Mouse (Mus musculus) neural tube, embryonic 10.5 days (tissue): ENCODE measurements around the gene Uvrag.
A peak's percentile ranks its signal among the peaks of the same experiment; 100 is the strongest.

Source experiments
- DNase-seq: peaks from one replicate; pipeline ENCODE4 v3.0.0-alpha.2; 2017; ENCODE audit warnings: low spot score; ENCODE audit errors: extremely low spot score

Gene Uvrag

DNA sequence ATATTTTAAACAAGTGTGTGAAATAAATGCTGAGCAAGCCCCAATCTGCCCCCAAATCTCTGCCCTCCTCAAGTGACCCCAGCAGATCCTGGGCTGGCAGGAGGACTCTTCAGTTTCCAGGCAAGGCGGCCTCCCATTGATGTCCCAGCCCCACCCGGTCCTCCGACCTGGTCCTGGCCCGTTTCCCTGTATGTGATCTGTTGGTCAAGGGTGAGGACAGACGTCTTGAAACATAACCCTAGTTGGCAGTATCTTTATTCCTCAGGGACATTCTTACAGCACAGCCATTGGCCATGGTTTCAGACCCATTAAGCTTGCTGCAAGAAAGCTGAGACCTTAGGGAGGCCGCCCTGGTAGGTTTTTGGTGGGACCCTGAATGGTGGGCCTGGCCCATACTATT, 287.1 kb downstream of the Uvrag start:
- DNase-seq, result no peak

- no peak for DNase-seq
Observed at GRCm38 (mm10) chr7:98852950-98853650, 287.8 kb downstream of the Uvrag start.

- DNase-seq, result no peak
Observed at GRCm38 (mm10) chr7:98851220-98851619, 289.7 kb downstream of the Uvrag start.

DNA sequence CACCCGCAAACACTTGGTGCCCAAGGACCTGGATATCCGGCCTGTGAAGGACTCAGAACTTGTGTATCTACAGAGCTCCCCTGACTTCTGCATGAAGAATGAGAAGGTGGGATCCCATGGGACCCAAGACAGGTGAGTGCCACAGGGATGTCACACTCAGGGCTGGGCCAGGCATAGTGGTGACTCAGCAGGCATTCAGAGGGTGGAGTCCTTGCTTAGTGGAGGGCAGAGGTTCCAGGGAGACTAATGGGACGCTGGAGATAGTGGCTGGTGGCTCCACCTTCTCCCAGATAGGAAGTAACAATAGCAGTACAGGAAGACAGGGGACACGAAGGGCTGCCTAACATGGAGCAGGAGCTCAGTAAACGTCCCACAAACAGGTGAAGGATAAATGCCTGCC, 290.6 kb downstream of the Uvrag start:
- DNase-seq, result no peak

- no peak for DNase-seq
Observed at GRCm38 (mm10) chr7:98848899-98849640, 291.9 kb downstream of the Uvrag start.

- DNase-seq, result no peak
Observed at GRCm38 (mm10) chr7:98843649-98844048, 297.3 kb downstream of the Uvrag start.

- no peak for DNase-seq
Observed at GRCm38 (mm10) chr7:98842997-98843396, 297.9 kb downstream of the Uvrag start.

DNA sequence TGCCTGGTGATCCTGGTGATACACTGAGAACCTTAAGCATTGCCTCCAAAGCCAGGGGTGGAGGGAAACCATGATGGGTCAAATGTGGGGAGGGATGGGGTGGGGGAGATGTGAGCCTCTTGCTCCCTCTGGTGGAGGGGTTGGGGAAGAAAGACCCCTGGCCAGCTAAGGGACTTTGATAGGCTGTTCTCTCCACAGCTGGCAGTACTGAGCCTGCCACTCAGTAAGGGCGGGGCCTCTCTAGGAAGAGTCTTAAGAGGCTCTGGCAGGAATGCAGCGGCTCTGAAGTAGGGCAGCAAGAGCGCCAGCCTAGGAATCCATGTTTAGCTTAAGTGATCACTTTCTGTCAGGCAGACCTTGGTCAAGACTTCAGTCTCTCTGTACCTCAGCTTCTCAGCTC, 299.1 kb downstream of the Uvrag start:
- DNase-seq, result no peak

- DNase-seq, result no peak
Observed at GRCm38 (mm10) chr7:98840771-98841170, 300.2 kb downstream of the Uvrag start.

- DNase-seq, result peak; percentile 52
Observed at GRCm38 (mm10) chr7:98839312-98839711, 301.6 kb downstream of the Uvrag start.

DNA sequence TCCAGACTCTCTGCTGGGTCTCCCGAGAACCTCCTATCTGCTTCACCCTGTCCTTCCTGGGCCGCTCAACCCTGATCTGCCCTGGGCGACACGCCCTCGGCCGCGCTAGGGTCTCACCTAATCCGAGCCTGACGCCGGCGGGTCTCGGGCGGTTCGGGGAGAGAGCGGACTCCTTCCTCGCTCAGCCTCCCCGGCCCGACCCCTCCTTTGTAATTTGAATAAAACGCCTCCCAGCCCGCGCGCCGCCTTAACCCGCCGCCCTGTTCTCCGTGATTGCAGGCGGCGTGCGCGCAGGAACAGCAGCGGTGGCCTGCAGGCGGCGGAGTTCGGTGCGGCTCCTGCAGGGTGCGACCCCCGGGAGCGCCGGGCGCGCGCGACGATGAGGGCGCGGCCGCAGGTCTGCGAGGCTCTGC, 302.2 kb downstream of the Uvrag start:
- DNase-seq, result peak; percentile 83

DNA sequence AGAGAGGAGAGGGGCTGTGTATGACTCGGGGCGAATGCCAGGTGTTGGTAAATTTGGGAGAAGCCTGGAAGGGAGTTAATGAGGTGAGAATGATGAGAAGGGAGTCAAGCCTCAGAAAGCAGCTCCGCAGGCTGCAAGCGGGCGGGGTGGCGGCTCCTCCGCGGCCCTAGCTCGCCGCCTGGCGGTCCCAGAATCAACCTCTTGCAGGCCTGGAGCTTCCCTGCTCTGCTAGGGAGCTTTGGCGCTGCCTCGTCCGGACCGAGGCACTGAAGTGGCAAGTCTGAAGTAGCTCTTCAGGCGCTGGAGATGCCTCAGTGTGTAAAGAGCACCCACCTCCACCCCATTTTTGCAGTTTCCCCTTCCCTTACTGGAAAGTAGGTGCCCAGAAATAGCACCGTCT, 303.0 kb downstream of the Uvrag start:
- DNase-seq, result peak; percentile 85

GRCm38 (mm10) chr7:98836646-98837045, 304.3 kb downstream of the Uvrag start:
- peak; percentile 71 for DNase-seq

GRCm38 (mm10) chr7:98835519-98836441, 305.2 kb downstream of the Uvrag start:
- peak; percentile 68 for DNase-seq
